Mouse (Mus musculus): Measurements from ENCODE around the gene Kctd2. TPM values are rescaled to one million over a fixed set of nuclear protein-coding genes. Genes with fewer than 3 reads are reported as not detected.
"Not testable (repeated sequence)": the region's sequence is repeated elsewhere in the genome, so short reads cannot be mapped to it uniquely, and the experiment has no call there.

Kctd2 gene
- total RNA-seq, 2 experiments from 2014 or later: 14.5 to 19.6 TPM

DNA sequence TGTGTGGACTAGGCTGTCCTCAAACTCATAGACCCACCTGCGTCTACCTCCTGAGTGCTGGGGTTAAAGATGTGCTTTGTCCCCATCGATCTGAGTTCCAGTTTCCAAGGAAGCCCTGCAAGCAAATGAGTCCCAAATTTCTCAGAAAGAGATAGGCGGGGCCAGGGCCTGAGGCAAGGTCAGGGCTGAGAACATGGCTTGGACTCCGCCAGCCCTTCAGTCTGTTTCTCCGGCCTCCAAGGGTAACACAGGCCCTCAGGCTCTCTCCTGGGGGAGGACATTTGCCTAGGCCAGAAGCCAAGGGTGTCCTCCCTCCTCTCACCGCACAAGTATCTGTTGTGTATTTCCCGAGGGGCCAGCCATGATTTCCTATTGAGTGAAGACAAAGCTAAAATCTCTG lies 52.3 kb downstream of the Kctd2 start:
- ATAC-seq (ENCODE audit: poor library complexity, severe bottlenecking): no peak

DNA sequence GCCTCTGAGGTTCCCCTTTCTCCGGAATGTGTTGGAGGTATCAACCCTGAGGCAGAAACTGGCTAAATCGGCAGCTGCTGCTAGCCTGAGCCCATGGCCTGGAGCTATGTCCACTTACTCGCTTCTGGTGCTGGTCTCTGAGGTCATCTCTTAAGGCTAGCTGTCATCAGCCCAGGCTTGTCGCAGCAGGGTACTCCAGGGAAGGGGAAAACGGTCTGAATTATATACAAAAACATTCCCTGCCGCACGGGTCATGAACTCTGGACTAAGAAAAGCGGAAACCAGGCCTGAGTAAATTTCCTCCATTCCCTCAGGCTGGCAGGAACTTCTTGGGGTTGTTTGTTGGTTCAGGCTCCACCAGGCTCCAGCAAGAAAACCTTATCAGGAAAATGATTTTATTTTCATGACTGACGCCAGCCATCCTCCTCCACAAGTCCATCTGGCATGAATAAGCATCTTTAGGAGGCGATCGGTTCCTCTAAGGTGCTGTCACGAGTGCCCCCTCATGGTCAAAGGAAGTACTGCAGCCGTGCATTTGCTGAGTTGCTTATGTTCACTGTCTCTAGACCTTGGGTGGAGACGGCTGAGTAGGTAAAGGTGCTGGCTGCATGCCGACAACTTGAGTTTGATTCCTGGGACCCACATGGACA lies 53.8 kb downstream of the Kctd2 start:
- peak; percentile 67 for ATAC-seq (ENCODE audit: poor library complexity, severe bottlenecking)

GRCm38 (mm10) chr11:115475025-115475757 lies 55.3 kb downstream of the Kctd2 start, which contains the start of gene Armc7:
Gene Armc7 (plus strand): TSS chr11:115475667.
- peak; percentile 86 for ATAC-seq (ENCODE audit: poor library complexity, severe bottlenecking)

DNA sequence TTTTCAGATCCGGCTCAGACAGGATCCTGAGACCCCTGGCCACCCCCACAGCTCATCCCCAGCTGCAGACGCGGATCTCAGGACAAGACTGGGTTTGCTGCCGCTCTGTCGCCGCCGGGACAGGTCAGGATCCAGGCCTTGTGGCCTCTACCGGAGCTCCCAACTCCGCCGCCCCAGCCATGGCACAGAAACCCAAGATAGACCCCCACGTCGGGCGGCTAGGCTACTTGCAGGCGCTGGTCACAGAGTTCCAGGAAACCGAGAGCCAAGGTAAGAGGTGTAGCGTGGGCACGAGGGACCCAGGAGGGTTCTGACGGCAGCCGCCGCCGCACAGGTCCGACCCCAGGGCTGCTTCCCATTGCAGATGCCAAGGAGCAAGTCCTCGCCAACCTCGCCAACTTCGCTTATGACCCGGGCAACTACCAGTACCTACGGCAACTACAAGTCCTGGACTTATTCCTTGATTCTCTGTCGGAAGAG lies 55.9 kb downstream of the Kctd2 start:
- peak; percentile 9; the same call in 1 of the 2 replicates for ATAC-seq (ENCODE audit: poor library complexity, severe bottlenecking)

GRCm38 (mm10) chr11:115476630-115477029 lies 56.7 kb downstream of the Kctd2 start:
- ATAC-seq (ENCODE audit: poor library complexity, severe bottlenecking): not testable (repeated sequence)

GRCm38 (mm10) chr11:115477388-115477787 lies 57.5 kb downstream of the Kctd2 start:
- ATAC-seq (ENCODE audit: poor library complexity, severe bottlenecking): peak; percentile 74

DNA sequence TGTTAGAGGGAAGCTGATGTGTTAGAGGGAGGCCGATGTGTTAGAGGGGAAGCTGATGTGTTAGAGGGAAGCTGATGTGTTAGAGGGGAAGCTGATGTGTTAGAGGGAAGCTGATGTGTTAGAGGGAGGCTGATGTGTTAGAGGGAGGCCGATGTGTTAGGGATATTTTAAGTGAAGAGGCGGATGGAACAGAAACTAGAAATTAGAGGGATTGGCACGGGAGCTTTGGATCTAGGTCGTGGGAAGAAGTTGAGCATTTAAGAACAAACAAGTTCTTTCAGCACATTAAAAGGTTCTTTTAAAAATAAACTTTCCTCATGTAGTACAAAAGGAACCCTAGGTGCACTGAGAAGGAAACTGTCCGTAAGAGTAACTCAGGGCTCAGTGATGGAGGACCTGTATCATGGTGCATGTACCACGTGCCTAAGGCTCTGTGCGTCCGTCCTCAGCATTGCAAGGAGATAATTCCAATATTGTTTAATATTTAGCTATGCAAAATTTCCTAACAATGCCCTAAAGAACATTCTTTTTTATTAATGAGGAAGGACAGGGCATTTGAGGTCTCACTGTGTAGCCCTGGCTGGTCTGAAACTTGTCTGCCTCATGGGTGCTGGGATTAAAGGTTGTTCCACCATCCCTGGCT lies 58.5 kb downstream of the Kctd2 start:
- no peak for ATAC-seq (ENCODE audit: poor library complexity, severe bottlenecking)

Other genes with a start within 250 kb of the Kctd2 start
- gene Tmem104, start 232.6 kb upstream of the Kctd2 start, total RNA-seq (2015): 23.9 and 25.7 TPM in 2 replicates
- gene Tmem104, start 232.6 kb upstream of the Kctd2 start, total RNA-seq (2017): 6.1 and 8.7 TPM in 2 replicates
- gene Nat9, start 232.3 kb upstream of the Kctd2 start, total RNA-seq (2015): 16.1 and 17.7 TPM in 2 replicates
- gene Nat9, start 232.3 kb upstream of the Kctd2 start, total RNA-seq (2017): 23.9 and 36.1 TPM in 2 replicates
- gene Grin2c, start 152.9 kb upstream of the Kctd2 start, total RNA-seq (2015): 0.05 TPM in 1 of 2 replicates, not detected in the other
- not detected in 2 replicates for gene Grin2c, start 152.9 kb upstream of the Kctd2 start, total RNA-seq (2017)
- 4.4 and 5.6 TPM in 2 replicates for gene Fdxr, start 143.1 kb upstream of the Kctd2 start, total RNA-seq (2015)
- gene Fdxr, start 143.1 kb upstream of the Kctd2 start, total RNA-seq (2017): 9.9 and 14.3 TPM in 2 replicates
- 0.58 and 0.71 TPM in 2 replicates for gene Fads6, start 122.5 kb upstream of the Kctd2 start, total RNA-seq (2015)
- 1.4 and 2.3 TPM in 2 replicates for gene Fads6, start 122.5 kb upstream of the Kctd2 start, total RNA-seq (2017)
- not detected in 2 replicates for gene Otop2, start 113.0 kb upstream of the Kctd2 start, total RNA-seq (2015)
- not detected in 2 replicates for gene Otop2, start 113.0 kb upstream of the Kctd2 start, total RNA-seq (2017)
- gene Ush1g, start 98.1 kb upstream of the Kctd2 start, total RNA-seq (2015): not detected in 2 replicates
- gene Ush1g, start 98.1 kb upstream of the Kctd2 start, total RNA-seq (2017): not detected in 2 replicates
- gene Otop3, start 85.4 kb upstream of the Kctd2 start, total RNA-seq (2015): not detected in 2 replicates
- gene Otop3, start 85.4 kb upstream of the Kctd2 start, total RNA-seq (2017): not detected in 2 replicates
- gene Hid1, start 52.4 kb upstream of the Kctd2 start, total RNA-seq (2015): 0.27 TPM in 1 of 2 replicates, not detected in the other
- 0.07 and 0.16 TPM in 2 replicates for gene Hid1, start 52.4 kb upstream of the Kctd2 start, total RNA-seq (2017)
- gene Cdr2l, start 38.2 kb upstream of the Kctd2 start, total RNA-seq (2015): 0.21 and 0.58 TPM in 2 replicates
- gene Cdr2l, start 38.2 kb upstream of the Kctd2 start, total RNA-seq (2017): 0.24 and 0.59 TPM in 2 replicates
- gene Mrpl58, start 16.4 kb upstream of the Kctd2 start, total RNA-seq (2015): 122 and 124 TPM in 2 replicates
- gene Mrpl58, start 16.4 kb upstream of the Kctd2 start, total RNA-seq (2017): 86.9 and 95.9 TPM in 2 replicates
- gene Atp5h, start 166 bp upstream of the Kctd2 start, total RNA-seq (2015): 740 and 790 TPM in 2 replicates
- gene Atp5h, start 166 bp upstream of the Kctd2 start, total RNA-seq (2017): 901 and 1,038 TPM in 2 replicates
- gene Trim80, start 20.4 kb downstream of the Kctd2 start, total RNA-seq (2015): not detected in 2 replicates
- gene Trim80, start 20.4 kb downstream of the Kctd2 start, total RNA-seq (2017): not detected in 2 replicates
- 0.09 and 0.42 TPM in 2 replicates for gene Slc16a5, start 42.3 kb downstream of the Kctd2 start, total RNA-seq (2015)
- 0.08 and 0.15 TPM in 2 replicates for gene Slc16a5, start 42.3 kb downstream of the Kctd2 start, total RNA-seq (2017)
- 17.2 and 18.5 TPM in 2 replicates for gene Armc7, start 55.5 kb downstream of the Kctd2 start, total RNA-seq (2015)
- gene Armc7, start 55.5 kb downstream of the Kctd2 start, total RNA-seq (2017): 19.8 and 38.6 TPM in 2 replicates
- 80.9 and 84.8 TPM in 2 replicates for gene Nt5c, start 71.7 kb downstream of the Kctd2 start, total RNA-seq (2015)
- 104 and 113 TPM in 2 replicates for gene Nt5c, start 71.7 kb downstream of the Kctd2 start, total RNA-seq (2017)
- 211 and 220 TPM in 2 replicates for gene Jpt1, start 94.3 kb downstream of the Kctd2 start, total RNA-seq (2015)
- 181 and 183 TPM in 2 replicates for gene Jpt1, start 94.3 kb downstream of the Kctd2 start, total RNA-seq (2017)
- 507 and 587 TPM in 2 replicates for gene Sumo2, start 116.1 kb downstream of the Kctd2 start, total RNA-seq (2015)
- 367 and 413 TPM in 2 replicates for gene Sumo2, start 116.1 kb downstream of the Kctd2 start, total RNA-seq (2017)
- 52.2 and 59.7 TPM in 2 replicates for gene Nup85, start 144.3 kb downstream of the Kctd2 start, total RNA-seq (2015)
- 59.5 and 59.9 TPM in 2 replicates for gene Nup85, start 144.3 kb downstream of the Kctd2 start, total RNA-seq (2017)
- 29.0 and 30.2 TPM in 2 replicates for gene Mrps7, start 183.8 kb downstream of the Kctd2 start, total RNA-seq (2015)
- 11.7 and 29.8 TPM in 2 replicates for gene Mrps7, start 183.8 kb downstream of the Kctd2 start, total RNA-seq (2017)
- 30.8 and 34.0 TPM in 2 replicates for gene Gga3, start 183.9 kb downstream of the Kctd2 start, total RNA-seq (2015)
- 24.0 and 34.2 TPM in 2 replicates for gene Gga3, start 183.9 kb downstream of the Kctd2 start, total RNA-seq (2017)
- gene Mif4gd, start 192.8 kb downstream of the Kctd2 start, total RNA-seq (2015): 23.6 and 28.0 TPM in 2 replicates
- 20.2 and 24.4 TPM in 2 replicates for gene Mif4gd, start 192.8 kb downstream of the Kctd2 start, total RNA-seq (2017)
- 5.7 and 8.0 TPM in 2 replicates for gene Slc25a19, start 208.2 kb downstream of the Kctd2 start, total RNA-seq (2015)
- gene Slc25a19, start 208.2 kb downstream of the Kctd2 start, total RNA-seq (2017): 13.7 and 25.5 TPM in 2 replicates

Measured in megakaryocyte, adult 5-6 weeks (primary cell).